In the genomic region with DNA sequence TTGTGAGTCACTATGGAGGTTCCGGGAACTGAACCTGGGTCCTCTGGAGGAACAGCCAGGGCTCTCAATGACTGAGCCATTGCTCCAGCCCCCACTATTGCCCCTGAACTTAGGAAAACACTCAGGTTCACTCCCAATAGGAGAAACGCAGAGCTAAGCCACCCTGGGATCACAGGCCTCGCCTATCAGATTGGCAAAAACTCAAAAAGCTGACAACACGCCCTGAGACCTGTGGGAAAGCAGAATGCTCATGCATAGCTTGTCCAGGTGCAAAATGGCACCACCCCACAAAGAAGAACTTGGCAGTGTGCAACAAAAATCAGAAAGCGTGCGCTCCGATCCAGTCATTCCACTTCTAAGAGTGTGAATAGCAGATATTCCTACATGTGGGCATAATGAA, we compare ENCODE assay signal across 24 mouse cellular contexts. TPM values are rescaled to one million over a fixed set of nuclear protein-coding genes. Genes with fewer than 3 reads are reported as not detected.
DNase-seq lines count a peak whose midpoint lies in the region; ATAC-seq and TF ChIP-seq lines count a peak whose summit lies in the region.
"Had no signal": no experiment of that assay in that cellular context is flagged by ENCODE, and none has a peak within 500 bp of the region (broad histone marks: within the 10 kb centered on the region; RNA-seq: fewer than 3 reads in every experiment).

No protein-coding gene starts in this region.

- H3K79me2 ChIP-seq in MEL (ENCODE audit: control insufficient read depth, insufficient read depth, low read length, poor library complexity) = no peaks in the 10 kb centered on the region

- peak; percentile 75 for DNase-seq in MEL (ENCODE audit: low read depth, low spot score)
- DNase-seq in gastrocnemius, postnatal 4 days (ENCODE audit: low spot score in 2 of 2) = no peak
- DNase-seq in spleen, adult 12 weeks (ENCODE audit: low spot score) = no peak
- no peak for DNase-seq in adrenal gland, postnatal 4 days (ENCODE audit: low spot score in 2 of 2)
- DNase-seq: adrenal gland, adult 2 months; adrenal gland, postnatal 25 days; cerebellum, adult 11 months; cerebellum, adult 9-10 months; cerebellum, postnatal 25 days; gastrocnemius, postnatal 36 days; heart, adult 2 months had no signal

- H3K4me1 ChIP-seq in MEL (ENCODE audit: control insufficient read depth in 1 of 2, insufficient read depth in 2 of 2, low read length in 2 of 2) = peaks cover 33 to 37% of the 10 kb centered on the region in 2 experiments
- no peaks in the 10 kb centered on the region for H3K4me1 ChIP-seq in stomach, embryonic 16.5 days (ENCODE audit: control insufficient read depth, insufficient read depth, low read length)
- H3K4me1 ChIP-seq: embryonic facial prominence, embryonic 12.5 days; forebrain, embryonic 10.5 days; hindbrain, embryonic 10.5 days had no signal

- ATAC-seq in erythroid progenitor cell, adult 5-6 weeks (replicated peaks; ENCODE audit: low FRiP score, poor library complexity, severe bottlenecking) = peak; percentile 62; the same call in 1 of the 2 replicates
- ATAC-seq in megakaryocyte progenitor cell, adult 5-6 weeks (replicated peaks; ENCODE audit: poor library complexity) = peak; percentile 26; the same call in 1 of the 2 replicates
- peak; percentile 62 for ATAC-seq in stomach, embryonic 16.5 days (ENCODE audit: insufficient read depth, low FRiP score)
- ATAC-seq: forebrain, embryonic 14.5 days had no signal

- H3K27me3 ChIP-seq in MEL (ENCODE audit: control insufficient read depth in 1 of 2, insufficient read depth in 2 of 2, low read length in 2 of 2) = no peaks in the 10 kb centered on the region
- no peaks in the 10 kb centered on the region for H3K27me3 ChIP-seq in stomach, embryonic 16.5 days (ENCODE audit: control insufficient read depth, insufficient read depth, low read length)
- H3K27me3 ChIP-seq: CH12.LX; embryonic facial prominence, embryonic 12.5 days; heart, embryonic 12.5 days had no signal

- no peak overlapping the region for H3K4me3 ChIP-seq in MEL (ENCODE audit: control insufficient read depth in 1 of 2, insufficient read depth in 1 of 2, low read depth in 2 of 2, low read length in 2 of 2)
- H3K4me3 ChIP-seq in stomach, embryonic 16.5 days (replicated peaks; ENCODE audit: low read length) = no peak overlapping the region
- H3K4me3 ChIP-seq: embryonic facial prominence, embryonic 12.5 days; forebrain, embryonic 10.5 days; heart, adult 2 months; heart, embryonic 12.5 days; hindbrain, embryonic 10.5 days had no signal

- peak overlapping the region; percentile 34 for H3K27ac ChIP-seq in MEL (ENCODE audit: control insufficient read depth, low read depth, low read length)
- H3K27ac ChIP-seq in stomach, embryonic 16.5 days (ENCODE audit: low read length) = no peak overlapping the region
- H3K27ac ChIP-seq: embryonic facial prominence, embryonic 12.5 days; forebrain, embryonic 10.5 days; heart, adult 2 months; hindbrain, embryonic 10.5 days; hindbrain, embryonic 14.5 days had no signal

- H3K36me3 ChIP-seq in MEL (ENCODE audit: control insufficient read depth in 1 of 2, insufficient read depth in 2 of 2, low read length in 2 of 2) = peaks cover 0 to 43% of the 10 kb centered on the region in 2 experiments; a peak in 2 of 4 replicates
- no peaks in the 10 kb centered on the region for H3K36me3 ChIP-seq in stomach, embryonic 16.5 days (ENCODE audit: control insufficient read depth, insufficient read depth, low read length)
- H3K36me3 ChIP-seq: embryonic facial prominence, embryonic 12.5 days; forebrain, embryonic 10.5 days; heart, embryonic 12.5 days; hindbrain, embryonic 10.5 days had no signal

- no peaks in the 10 kb centered on the region for H3K9me3 ChIP-seq in MEL (replicated peaks; ENCODE audit: insufficient read depth, low read length)
- H3K9me3 ChIP-seq in stomach, embryonic 16.5 days (replicated peaks; ENCODE audit: control insufficient read depth, low read length) = no peaks in the 10 kb centered on the region
- H3K9me3 ChIP-seq: embryonic facial prominence, embryonic 12.5 days; forebrain, embryonic 10.5 days; heart, embryonic 12.5 days; hindbrain, embryonic 10.5 days had no signal

- no peak overlapping the region for H3K4me2 ChIP-seq in stomach, embryonic 16.5 days (ENCODE audit: low read depth, low read length)
- H3K4me2 ChIP-seq: embryonic facial prominence, embryonic 12.5 days; heart, embryonic 12.5 days; hindbrain, embryonic 14.5 days had no signal

- no peak for TF ChIP-seq POLR2A in MEL (IDR thresholded peaks at IDR 0.05; ENCODE audit: control insufficient read depth in 1 of 2, insufficient read depth in 1 of 2, low read depth in 1 of 2, low read length in 2 of 2, poor library complexity in 1 of 2)

- TF ChIP-seq RAD21 in MEL (IDR thresholded peaks at IDR 0.05; ENCODE audit: low read depth, low read length) = no peak

- TF ChIP-seq CTCF in MEL (IDR thresholded peaks at IDR 0.05 in 2 of 3, conservative IDR thresholded peaks at IDR 0.05 in 1 of 3; ENCODE audit: control insufficient read depth in 1 of 3, insufficient read depth in 1 of 3, low read depth in 2 of 3, low read length in 3 of 3, poor library complexity in 1 of 3, severe bottlenecking in 1 of 3) = no peak

- peak in 1 of 2 experiments; percentile 25; a peak in 1 of 4 replicates for TF ChIP-seq EP300 in MEL (IDR thresholded peaks at IDR 0.05; ENCODE audit: low read depth in 1 of 2, low read length in 2 of 2)

- WGBS in stomach, embryonic 16.5 days = 72% methylated on average over 7 of the region's 7 CpGs

- peak overlapping the region; percentile 21; the same call in 1 of the 2 replicates for H3K9ac ChIP-seq in MEL (ENCODE audit: control insufficient read depth, low read depth, low read length, poor library complexity, severe bottlenecking)
- H3K9ac ChIP-seq in stomach, embryonic 16.5 days (ENCODE audit: low read length) = no peak overlapping the region
- H3K9ac ChIP-seq: embryonic facial prominence, embryonic 12.5 days; heart, embryonic 12.5 days; hindbrain, embryonic 14.5 days had no signal

TF ChIP-seq in MEL, 35 proteins besides CTCF, POLR2A, EP300 and RAD21 (continues in another document):
- TF ChIP-seq MYB (IDR thresholded peaks at IDR 0.05; ENCODE audit: low read depth, low read length) = no peak
- TF ChIP-seq MEF2A (IDR thresholded peaks at IDR 0.05; ENCODE audit: extremely low read depth, insufficient replicate concordance, low read depth, low read length, poor library complexity, severe bottlenecking) = no peak
- peak; percentile 52; the same call in 1 of the 2 replicates for TF ChIP-seq BHLHE40 (IDR thresholded peaks at IDR 0.05; ENCODE audit: borderline replicate concordance, low read depth, low read length)
- TF ChIP-seq CHD1 (IDR thresholded peaks at IDR 0.05; ENCODE audit: low read depth, low read length) = no peak
- TF ChIP-seq TCF12 (IDR thresholded peaks at IDR 0.05; ENCODE audit: low read depth, low read length) = peak; percentile 57; the same call in 1 of the 2 replicates
- no peak for TF ChIP-seq USF1 (IDR thresholded peaks at IDR 0.05; ENCODE audit: low read depth, low read length)
- TF ChIP-seq GABPA (IDR thresholded peaks at IDR 0.05; ENCODE audit: low read depth, low read length) = no peak
- TF ChIP-seq ZKSCAN1 (IDR thresholded peaks at IDR 0.05; ENCODE audit: low read depth, low read length) = no peak
- TF ChIP-seq RCOR1 (IDR thresholded peaks at IDR 0.05; ENCODE audit: low read depth, low read length) = 0 out of 2 replicates have a peak, but pooled peaks have one; percentile 19
- TF ChIP-seq JUND (IDR thresholded peaks at IDR 0.05; ENCODE audit: low read depth, low read length) = no peak
- peak; percentile 38; the same call in 1 of the 2 replicates for TF ChIP-seq MXI1 (IDR thresholded peaks at IDR 0.05; ENCODE audit: low read depth, low read length)
- TF ChIP-seq SIN3A (IDR thresholded peaks at IDR 0.05; ENCODE audit: low read length) = 0 out of 2 replicates have a peak, but pooled peaks have one; percentile 28
- TF ChIP-seq GATA1 (IDR thresholded peaks at IDR 0.05; ENCODE audit: low read depth, low read length) = peak; percentile 87

RNA-seq across cellular contexts. Expression of a gene that starts 26.9 kb away (rescaled TPM):
- total RNA-seq in MEL (2012; rRNA removed) = not detected in 2 replicates
- polyA plus RNA-seq in MEL (2012; ENCODE audit: insufficient read depth in 1 of 2, insufficient read length in 2 of 2, low read depth in 1 of 2, low replicate concordance in 2 of 2, missing spikeins in 1 of 2) = not detected
- total RNA-seq in erythroid progenitor cell, adult 5-6 weeks (2015; ENCODE audit: low replicate concordance) = not detected in 2 replicates
- not detected in 2 replicates for total RNA-seq in erythroid progenitor cell, adult 5-6 weeks (2017; ENCODE audit: low replicate concordance)
- total RNA-seq in megakaryocyte progenitor cell, adult 5-6 weeks (2015) = not detected in 2 replicates
- total RNA-seq in megakaryocyte progenitor cell, adult 5-6 weeks (2017) = not detected in 2 replicates
- 0.06 TPM in 1 of 2 replicates, not detected in the other for polyA plus RNA-seq in stomach, embryonic 16.5 days (2015; fragmentation: Nextera tagmentation; extraction: Ambion mirVana)
- under 1 TPM; 0.13 to 0.20 TPM for total RNA-seq in gastrocnemius, postnatal 4 days (2021)
- total RNA-seq in adrenal gland, postnatal 4 days (2021) = not detected
- total RNA-seq: adrenal gland, postnatal 25 days; CH12.LX; gastrocnemius, adult 8-10 months; gastrocnemius, postnatal 36 days had no signal
- polyA plus RNA-seq: brain, embryonic 14.5 days; cortical plate, adult 2 months; forebrain, embryonic 14.5 days; hindbrain, embryonic 10.5 days; hindbrain, embryonic 14.5 days had no signal

RNA-seq across cellular contexts. Expression of a gene that starts 38.3 kb away (rescaled TPM):
- not detected in 2 replicates for total RNA-seq in MEL (2012; rRNA removed)
- under 1 TPM in 1 of 2 experiments, not detected in 1; 0.01 TPM for polyA plus RNA-seq in MEL (2012; ENCODE audit: insufficient read depth in 1 of 2, insufficient read length in 2 of 2, low read depth in 1 of 2, low replicate concordance in 2 of 2, missing spikeins in 1 of 2)
- total RNA-seq in erythroid progenitor cell, adult 5-6 weeks (2015; ENCODE audit: low replicate concordance) = not detected in 2 replicates
- not detected in 2 replicates for total RNA-seq in erythroid progenitor cell, adult 5-6 weeks (2017; ENCODE audit: low replicate concordance)
- not detected in 2 replicates for total RNA-seq in megakaryocyte progenitor cell, adult 5-6 weeks (2015)
- not detected in 2 replicates for total RNA-seq in megakaryocyte progenitor cell, adult 5-6 weeks (2017)
- 4.4 and 30.9 TPM in 2 replicates for polyA plus RNA-seq in stomach, embryonic 16.5 days (2015; fragmentation: Nextera tagmentation; extraction: Ambion mirVana)
- 1,000 to 10,000 TPM; 1,045 to 1,064 TPM for total RNA-seq in gastrocnemius, postnatal 4 days (2021)
- 10 to 100 TPM; 14.3 to 37.2 TPM for total RNA-seq in adrenal gland, postnatal 4 days (2021)

RNA-seq across cellular contexts. Expression of a gene that starts 46.9 kb away (rescaled TPM):
- 100 and 111 TPM in 2 replicates for total RNA-seq in MEL (2012; rRNA removed)
- polyA plus RNA-seq in MEL (2012; ENCODE audit: insufficient read depth in 1 of 2, insufficient read length in 2 of 2, low read depth in 1 of 2, low replicate concordance in 2 of 2, missing spikeins in 1 of 2) = 100 to 1,000 TPM in 1 of 2 experiments, 10 to 100 TPM in 1; 80.4 to 221 TPM
- total RNA-seq in erythroid progenitor cell, adult 5-6 weeks (2015; ENCODE audit: low replicate concordance) = 159 and 206 TPM in 2 replicates
- total RNA-seq in erythroid progenitor cell, adult 5-6 weeks (2017; ENCODE audit: low replicate concordance) = 289 and 355 TPM in 2 replicates
- total RNA-seq in megakaryocyte progenitor cell, adult 5-6 weeks (2015) = 87.1 and 89.0 TPM in 2 replicates
- total RNA-seq in megakaryocyte progenitor cell, adult 5-6 weeks (2017) = 93.1 and 123 TPM in 2 replicates
- 17.4 and 22.5 TPM in 2 replicates for polyA plus RNA-seq in stomach, embryonic 16.5 days (2015; fragmentation: Nextera tagmentation; extraction: Ambion mirVana)
- total RNA-seq in gastrocnemius, postnatal 4 days (2021) = 10 to 100 TPM; 48.5 to 53.4 TPM
- 10 to 100 TPM; 90.8 to 95.2 TPM for total RNA-seq in adrenal gland, postnatal 4 days (2021)

Comparison
In these comparisons a context has a peak if more than half of its experiments do, and no peak if none do; other contexts are left out.
1. RNA of a gene that starts 38.3 kb away (total RNA-seq): 1,045 to 1,064 TPM in gastrocnemius, postnatal 4 days; 14.3 to 37.2 TPM in adrenal gland, postnatal 4 days, not detected in MEL, not detected in erythroid progenitor cell, adult 5-6 weeks and not detected in megakaryocyte progenitor cell, adult 5-6 weeks; every median in the first group is over 10 times any median in the second.
2. Peak in every context shown above with its lines, with median percentiles within 50 percentile points of each other: ATAC-seq.